Mouse (Mus musculus): ENCODE measurements around the gene Wdfy3. TPM values are rescaled to one million over a fixed set of nuclear protein-coding genes. Genes with fewer than 3 reads are reported as not detected.

The Wdfy3 gene
- total and polyA plus RNA-seq, 2 experiments from 2014 or later = 18.2 to 89.2 TPM

- no peak overlapping the region for H3K9ac ChIP-seq (replicated peaks; ENCODE audit: low read length, poor library complexity, severe bottlenecking)
- no peaks in the 10 kb centered on the region for H3K4me1 ChIP-seq (ENCODE audit: insufficient read depth, low read length)
- H3K27me3 ChIP-seq (ENCODE audit: insufficient read depth, low read length) = no peaks in the 10 kb centered on the region
- WGBS = 71% methylated on average over 7 of the region's 7 CpGs
- H3K4me3 ChIP-seq (ENCODE audit: low read depth, low read length) = no peak overlapping the region
- H3K4me2 ChIP-seq (ENCODE audit: low read depth, low read length, poor library complexity, severe bottlenecking) = no peak overlapping the region
- H3K36me3 ChIP-seq (ENCODE audit: insufficient read depth, low read length) = 0 out of 2 replicates have a peak, but pooled peaks cover 3% of the 10 kb centered on the region
- DNase-seq (ENCODE audit: low spot score) = no peak
- no peak for ATAC-seq (ENCODE audit: low FRiP score)
- TF ChIP-seq CTCF (IDR thresholded peaks at IDR 0.05) = no peak
- no peaks in the 10 kb centered on the region for H3K9me3 ChIP-seq (ENCODE audit: low read length)
- no peak overlapping the region for H3K27ac ChIP-seq (ENCODE audit: low read depth, low read length)
These were observed 55.9 kb downstream of the Wdfy3 start for GRCm38 (mm10) chr5:102013781-102014180.

- ATAC-seq (ENCODE audit: low FRiP score) (no peak), DNase-seq (ENCODE audit: low spot score) (no peak)
- no peak overlapping the region for H3K9ac ChIP-seq (replicated peaks; ENCODE audit: low read length, poor library complexity, severe bottlenecking)
- no peaks in the 10 kb centered on the region for H3K27me3 ChIP-seq (ENCODE audit: insufficient read depth, low read length)
- H3K4me3 ChIP-seq (ENCODE audit: low read depth, low read length) = no peak overlapping the region
- no peaks in the 10 kb centered on the region for H3K9me3 ChIP-seq (ENCODE audit: low read length)
- H3K27ac ChIP-seq (ENCODE audit: low read depth, low read length) = no peak overlapping the region
- TF ChIP-seq CTCF (IDR thresholded peaks at IDR 0.05) = no peak
- H3K4me1 ChIP-seq (ENCODE audit: insufficient read depth, low read length) = no peaks in the 10 kb centered on the region
- H3K4me2 ChIP-seq (ENCODE audit: low read depth, low read length, poor library complexity, severe bottlenecking) = no peak overlapping the region
- H3K36me3 ChIP-seq (ENCODE audit: insufficient read depth, low read length) = 0 out of 2 replicates have a peak, but pooled peaks cover 3% of the 10 kb centered on the region
- WGBS = 88% methylated on average over 2 of the region's 2 CpGs
These were observed 58.8 kb downstream of the Wdfy3 start for GRCm38 (mm10) chr5:102010961-102011360.

GRCm38 (mm10) chr5:102009606-102010005, 60.1 kb downstream of the Wdfy3 start:
- H3K9me3 ChIP-seq (ENCODE audit: low read length) = no peaks in the 10 kb centered on the region
- no peak for TF ChIP-seq CTCF (IDR thresholded peaks at IDR 0.05)
- H3K4me2 ChIP-seq (ENCODE audit: low read depth, low read length, poor library complexity, severe bottlenecking) = no peak overlapping the region
- H3K27me3 ChIP-seq (ENCODE audit: insufficient read depth, low read length) = no peaks in the 10 kb centered on the region
- 88% methylated on average over 6 of the region's 6 CpGs for WGBS
- ATAC-seq (ENCODE audit: low FRiP score) (no peak), DNase-seq (ENCODE audit: low spot score) (no peak)
- no peaks in the 10 kb centered on the region for H3K36me3 ChIP-seq (ENCODE audit: insufficient read depth, low read length)
- no peak overlapping the region for H3K27ac ChIP-seq (ENCODE audit: low read depth, low read length)
- H3K4me1 ChIP-seq (ENCODE audit: insufficient read depth, low read length) = no peaks in the 10 kb centered on the region
- H3K9ac ChIP-seq (replicated peaks; ENCODE audit: low read length, poor library complexity, severe bottlenecking) = no peak overlapping the region
- H3K4me3 ChIP-seq (ENCODE audit: low read depth, low read length) = no peak overlapping the region

GRCm38 (mm10) chr5:102008712-102009111, 61.0 kb downstream of the Wdfy3 start:
- Histone ChIP-seq H3K27ac (ENCODE audit: low read depth, low read length) (no peak overlapping the region), H3K9me3 (ENCODE audit: low read length) (no peaks in the 10 kb centered on the region), H3K36me3 (ENCODE audit: insufficient read depth, low read length) (no peaks in the 10 kb centered on the region), H3K4me2 (ENCODE audit: low read depth, low read length, poor library complexity, severe bottlenecking) (no peak overlapping the region), H3K4me3 (ENCODE audit: low read depth, low read length) (no peak overlapping the region), H3K27me3 (ENCODE audit: insufficient read depth, low read length) (no peaks in the 10 kb centered on the region), H3K4me1 (ENCODE audit: insufficient read depth, low read length) (no peaks in the 10 kb centered on the region), H3K9ac (replicated peaks; ENCODE audit: low read length, poor library complexity, severe bottlenecking) (no peak overlapping the region)
- TF ChIP-seq CTCF (IDR thresholded peaks at IDR 0.05) = no peak
- no peak for ATAC-seq (ENCODE audit: low FRiP score)
- no peak for DNase-seq (ENCODE audit: low spot score)
- WGBS = 75% methylated on average over 7 of the region's 7 CpGs

- TF ChIP-seq CTCF (IDR thresholded peaks at IDR 0.05) = no peak
- Histone ChIP-seq H3K36me3 (ENCODE audit: insufficient read depth, low read length) (no peaks in the 10 kb centered on the region), H3K4me1 (ENCODE audit: insufficient read depth, low read length) (no peaks in the 10 kb centered on the region), H3K27me3 (ENCODE audit: insufficient read depth, low read length) (no peaks in the 10 kb centered on the region), H3K4me2 (ENCODE audit: low read depth, low read length, poor library complexity, severe bottlenecking) (no peak overlapping the region), H3K27ac (ENCODE audit: low read depth, low read length) (no peak overlapping the region), H3K9me3 (ENCODE audit: low read length) (no peaks in the 10 kb centered on the region), H3K9ac (replicated peaks; ENCODE audit: low read length, poor library complexity, severe bottlenecking) (no peak overlapping the region), H3K4me3 (ENCODE audit: low read depth, low read length) (no peak overlapping the region)
- no peak for ATAC-seq (ENCODE audit: low FRiP score)
- no peak for DNase-seq (ENCODE audit: low spot score)
- 93% methylated on average over 6 of the region's 6 CpGs for WGBS
These were observed 63.3 kb downstream of the Wdfy3 start for GRCm38 (mm10) chr5:102006218-102006941.

- no peak for TF ChIP-seq CTCF (IDR thresholded peaks at IDR 0.05)
- ATAC-seq (ENCODE audit: low FRiP score) (no peak), DNase-seq (ENCODE audit: low spot score) (no peak)
- WGBS = 78% methylated on average over 3 of the region's 3 CpGs
- no peaks in the 10 kb centered on the region for H3K36me3 ChIP-seq (ENCODE audit: insufficient read depth, low read length)
- no peak overlapping the region for H3K27ac ChIP-seq (ENCODE audit: low read depth, low read length)
- no peaks in the 10 kb centered on the region for H3K9me3 ChIP-seq (ENCODE audit: low read length)
- H3K9ac ChIP-seq (replicated peaks; ENCODE audit: low read length, poor library complexity, severe bottlenecking) = no peak overlapping the region
- H3K4me1 ChIP-seq (ENCODE audit: insufficient read depth, low read length) = no peaks in the 10 kb centered on the region
- no peaks in the 10 kb centered on the region for H3K27me3 ChIP-seq (ENCODE audit: insufficient read depth, low read length)
- H3K4me3 ChIP-seq (ENCODE audit: low read depth, low read length) = no peak overlapping the region
- no peak overlapping the region for H3K4me2 ChIP-seq (ENCODE audit: low read depth, low read length, poor library complexity, severe bottlenecking)
These were observed 66.3 kb downstream of the Wdfy3 start for GRCm38 (mm10) chr5:102003371-102003770.
